Mouse (Mus musculus): ENCODE data around the gene Hoxb4.

Hoxb4 gene

GRCm38 (mm10) chr11:96352691-96353521 is 34.8 kb downstream of the Hoxb4 start:
- no peak for DNase-seq

- no peak for DNase-seq
These were observed 35.4 kb downstream of the Hoxb4 start for GRCm38 (mm10) chr11:96353522-96353841.

GRCm38 (mm10) chr11:96353939-96354338 is 35.9 kb downstream of the Hoxb4 start:
- no peak for DNase-seq

- DNase-seq, result no peak
These were observed 36.3 kb downstream of the Hoxb4 start for GRCm38 (mm10) chr11:96354376-96354775.

- no peak for DNase-seq
These were observed 36.8 kb downstream of the Hoxb4 start for GRCm38 (mm10) chr11:96354801-96355311.

GRCm38 (mm10) chr11:96363807-96364206 is 45.7 kb downstream of the Hoxb4 start:
- DNase-seq, result no peak

- DNase-seq, result no peak
These were observed 47.5 kb downstream of the Hoxb4 start, which contains the start of gene Hoxb1 for GRCm38 (mm10) chr11:96365441-96366091. Gene Hoxb1 (plus strand): TSS chr11:96365752.

GRCm38 (mm10) chr11:96366092-96367041 is 48.3 kb downstream of the Hoxb4 start:
- DNase-seq, result no peak

- DNase-seq, result no peak
These were observed 49.1 kb downstream of the Hoxb4 start for GRCm38 (mm10) chr11:96367141-96367540.

GRCm38 (mm10) chr11:96368686-96369085 is 50.6 kb downstream of the Hoxb4 start:
- no peak for DNase-seq

- no peak for DNase-seq
These were observed 51.1 kb downstream of the Hoxb4 start for GRCm38 (mm10) chr11:96369140-96369539.

Data from cerebellum, adult 18-20 months (tissue).